Mouse (Mus musculus): ENCODE measurements around the gene Arl5b. TPM values are rescaled to one million over a fixed set of nuclear protein-coding genes. Genes with fewer than 3 reads are reported as not detected.

Arl5b gene
- polyA plus RNA-seq, 1 experiment: 14.2 TPM

GRCm38 (mm10) chr2:15054945-15055637 is 5.9 kb downstream of the Arl5b start, which contains the start of gene Nsun6:
Nsun6 (minus strand) TSS chr2:15055069.
- H3K27ac ChIP-seq (ENCODE audit: control insufficient read depth, insufficient read depth, low read depth, low read length, poor library complexity): peak within 1 kb of the TSS; percentile 92
- TF ChIP-seq POLR2A (IDR thresholded peaks at IDR 0.05; ENCODE audit: borderline replicate concordance, control insufficient read depth, low read depth, low read length) (peak; percentile 70; the same call in 1 of the 2 replicates), CTCF (IDR thresholded peaks at IDR 0.05; ENCODE audit: control insufficient read depth, insufficient read depth, low read length) (peak; percentile 14; the same call in 1 of the 2 replicates)
- under 1% methylated on average over 75 of the region's 75 CpGs for WGBS
- no peaks in the 10 kb centered on the region for H3K4me1 ChIP-seq (ENCODE audit: control insufficient read depth, insufficient read depth, low read length)
- H3K4me3 ChIP-seq (replicated peaks; ENCODE audit: control insufficient read depth, low read depth, low read length): peak within 1 kb of the TSS; percentile 97

GRCm38 (mm10) chr2:15055741-15056151 is 6.6 kb downstream of the Arl5b start:
- Histone ChIP-seq H3K27ac (ENCODE audit: control insufficient read depth, insufficient read depth, low read depth, low read length, poor library complexity) (peak overlapping the region; percentile 83; the same call in 1 of the 2 replicates), H3K4me1 (ENCODE audit: control insufficient read depth, insufficient read depth, low read length) (no peaks in the 10 kb centered on the region), H3K4me3 (replicated peaks; ENCODE audit: control insufficient read depth, low read depth, low read length) (peak overlapping the region; percentile 97)
- under 1% methylated on average over 15 of the region's 15 CpGs for WGBS
- no peak for TF ChIP-seq POLR2A (IDR thresholded peaks at IDR 0.05; ENCODE audit: borderline replicate concordance, control insufficient read depth, low read depth, low read length)
- no peak for TF ChIP-seq CTCF (IDR thresholded peaks at IDR 0.05; ENCODE audit: control insufficient read depth, insufficient read depth, low read length)

DNA sequence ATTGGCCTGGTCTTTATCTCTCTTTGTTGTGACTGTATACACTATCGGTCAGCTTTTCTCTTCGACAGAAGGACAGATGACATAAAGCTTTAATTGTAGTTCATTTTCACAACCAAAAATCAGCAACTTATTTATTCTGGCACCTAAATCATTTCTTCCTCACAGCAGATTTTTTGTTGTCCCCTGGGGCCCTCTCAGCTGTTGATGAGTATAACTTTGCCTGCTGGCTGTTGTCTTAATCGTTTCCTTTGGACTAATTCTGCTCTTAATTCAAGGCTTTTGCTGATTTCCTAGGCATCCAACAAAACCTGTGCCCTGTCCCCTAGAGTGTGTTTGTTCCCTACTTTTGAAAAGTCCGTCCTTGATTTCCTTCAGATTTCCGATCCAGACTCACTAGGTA is 9.0 kb downstream of the Arl5b start:
- Histone ChIP-seq H3K4me1 (ENCODE audit: control insufficient read depth, insufficient read depth, low read length) (no peaks in the 10 kb centered on the region), H3K4me3 (replicated peaks; ENCODE audit: control insufficient read depth, low read depth, low read length) (no peak overlapping the region), H3K27ac (ENCODE audit: control insufficient read depth, insufficient read depth, low read depth, low read length, poor library complexity) (no peak overlapping the region)
- no peak for TF ChIP-seq POLR2A (IDR thresholded peaks at IDR 0.05; ENCODE audit: borderline replicate concordance, control insufficient read depth, low read depth, low read length)
- no peak for TF ChIP-seq CTCF (IDR thresholded peaks at IDR 0.05; ENCODE audit: control insufficient read depth, insufficient read depth, low read length)
- 84% methylated on average over 5 of the region's 5 CpGs for WGBS

DNA sequence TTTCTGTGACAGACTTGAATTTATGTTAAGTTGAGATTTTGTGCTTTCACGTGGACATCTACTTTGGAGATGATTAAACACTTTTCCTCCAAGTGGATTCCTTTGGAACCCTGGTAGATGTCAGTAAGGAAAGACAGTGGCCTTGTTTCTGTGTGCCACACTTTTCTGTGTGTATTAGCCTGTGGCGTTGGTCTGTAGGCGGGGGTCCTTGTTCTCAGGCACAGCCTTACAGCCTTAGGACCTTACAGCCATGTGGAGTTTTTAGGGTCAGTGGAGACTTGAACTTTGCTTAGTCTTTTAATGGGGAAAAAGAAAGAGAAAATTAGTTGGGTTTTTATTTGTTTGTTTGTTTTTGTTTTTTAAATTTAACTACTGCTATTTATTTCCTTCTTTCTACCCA is 11.7 kb downstream of the Arl5b start:
- no peak overlapping the region for H3K27ac ChIP-seq (ENCODE audit: control insufficient read depth, insufficient read depth, low read depth, low read length, poor library complexity)
- H3K4me1 ChIP-seq (ENCODE audit: control insufficient read depth, insufficient read depth, low read length): no peaks in the 10 kb centered on the region
- TF ChIP-seq POLR2A (IDR thresholded peaks at IDR 0.05; ENCODE audit: borderline replicate concordance, control insufficient read depth, low read depth, low read length) (no peak), CTCF (IDR thresholded peaks at IDR 0.05; ENCODE audit: control insufficient read depth, insufficient read depth, low read length) (no peak)
- 87% methylated on average over 3 of the region's 3 CpGs for WGBS
- H3K4me3 ChIP-seq (replicated peaks; ENCODE audit: control insufficient read depth, low read depth, low read length): no peak overlapping the region

- TF ChIP-seq POLR2A (IDR thresholded peaks at IDR 0.05; ENCODE audit: borderline replicate concordance, control insufficient read depth, low read depth, low read length) (no peak), CTCF (IDR thresholded peaks at IDR 0.05; ENCODE audit: control insufficient read depth, insufficient read depth, low read length) (no peak)
- no peak overlapping the region for H3K4me3 ChIP-seq (replicated peaks; ENCODE audit: control insufficient read depth, low read depth, low read length)
- H3K4me1 ChIP-seq (ENCODE audit: control insufficient read depth, insufficient read depth, low read length): no peaks in the 10 kb centered on the region
- WGBS: 83% methylated on average over 1 of the region's 1 CpGs
- H3K27ac ChIP-seq (ENCODE audit: control insufficient read depth, insufficient read depth, low read depth, low read length, poor library complexity): no peak overlapping the region
These were observed 14.6 kb downstream of the Arl5b start for GRCm38 (mm10) chr2:15063815-15064214.

DNA sequence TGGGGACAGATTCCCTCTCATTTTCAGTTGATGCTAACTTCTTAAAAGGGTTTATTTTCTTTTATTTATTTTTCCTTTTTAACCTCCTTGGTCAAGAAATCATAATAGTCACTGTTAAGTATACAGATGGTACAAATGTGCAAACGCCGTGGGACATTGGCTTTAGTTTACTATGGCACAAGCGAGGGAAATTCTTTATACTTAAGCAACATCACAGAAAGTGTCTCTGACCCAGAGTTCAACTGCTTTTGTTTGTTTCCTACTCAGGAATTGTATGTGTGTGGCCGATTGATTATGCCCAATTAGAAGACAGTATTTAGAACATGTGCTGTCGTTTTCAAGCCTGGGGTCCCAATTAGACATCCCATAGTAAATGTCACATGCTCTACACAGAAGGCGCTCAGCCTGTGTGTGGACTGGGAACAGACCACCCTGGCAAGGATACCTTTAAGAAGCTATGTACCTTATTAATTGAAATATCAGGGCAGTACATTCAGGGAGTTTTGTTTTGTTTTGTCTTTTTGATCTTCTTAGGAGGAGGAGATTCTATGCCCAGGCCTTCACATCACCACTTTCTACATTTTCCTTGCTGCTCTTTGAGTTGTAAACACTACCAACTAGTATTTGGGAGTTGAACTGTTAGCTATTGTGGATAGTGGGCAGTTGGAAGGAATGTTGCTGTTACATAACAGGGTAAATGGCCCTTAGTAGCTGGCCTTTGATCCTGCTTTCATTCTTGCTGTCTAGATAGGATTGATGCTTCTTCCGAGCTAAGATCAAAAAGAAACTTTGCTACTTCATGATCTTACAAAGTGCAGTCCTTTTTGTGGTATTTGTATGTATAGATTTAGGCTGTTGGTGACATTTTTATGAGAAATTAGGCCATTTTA is 15.4 kb downstream of the Arl5b start:
- Histone ChIP-seq H3K27ac (ENCODE audit: control insufficient read depth, insufficient read depth, low read depth, low read length, poor library complexity) (no peak overlapping the region), H3K4me1 (ENCODE audit: control insufficient read depth, insufficient read depth, low read length) (no peaks in the 10 kb centered on the region), H3K4me3 (replicated peaks; ENCODE audit: control insufficient read depth, low read depth, low read length) (no peak overlapping the region)
- 82% methylated on average over 7 of the region's 7 CpGs for WGBS
- no peak for TF ChIP-seq POLR2A (IDR thresholded peaks at IDR 0.05; ENCODE audit: borderline replicate concordance, control insufficient read depth, low read depth, low read length)
- TF ChIP-seq CTCF (IDR thresholded peaks at IDR 0.05; ENCODE audit: control insufficient read depth, insufficient read depth, low read length): no peak

- TF ChIP-seq POLR2A (IDR thresholded peaks at IDR 0.05; ENCODE audit: borderline replicate concordance, control insufficient read depth, low read depth, low read length): no peak
- no peak for TF ChIP-seq CTCF (IDR thresholded peaks at IDR 0.05; ENCODE audit: control insufficient read depth, insufficient read depth, low read length)
- H3K27ac ChIP-seq (ENCODE audit: control insufficient read depth, insufficient read depth, low read depth, low read length, poor library complexity): no peak overlapping the region
- no peak overlapping the region for H3K4me3 ChIP-seq (replicated peaks; ENCODE audit: control insufficient read depth, low read depth, low read length)
- WGBS: 75% methylated on average over 2 of the region's 2 CpGs
- H3K4me1 ChIP-seq (ENCODE audit: control insufficient read depth, insufficient read depth, low read length): no peaks in the 10 kb centered on the region
These were observed 16.3 kb downstream of the Arl5b start for GRCm38 (mm10) chr2:15065447-15065846.

DNA sequence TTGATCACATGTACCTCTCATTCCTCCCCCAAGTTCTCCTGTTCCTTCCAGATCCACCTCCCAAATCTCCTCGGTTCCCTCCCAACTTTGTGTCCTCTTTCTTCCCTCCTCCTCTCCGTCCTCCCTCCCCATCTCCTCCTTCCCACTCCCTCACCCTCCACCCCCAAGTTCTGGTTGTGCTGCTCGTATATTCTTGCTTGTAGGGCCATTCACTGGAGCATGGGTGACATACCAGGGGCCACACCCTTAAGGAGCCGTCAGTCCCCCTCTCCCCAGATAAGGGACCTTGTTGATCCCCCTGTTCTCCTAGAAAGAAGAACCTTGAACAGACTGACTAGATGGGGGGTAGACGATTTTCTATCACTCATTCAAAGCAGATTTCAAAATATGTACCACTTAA is 17.9 kb downstream of the Arl5b start:
- Histone ChIP-seq H3K27ac (ENCODE audit: control insufficient read depth, insufficient read depth, low read depth, low read length, poor library complexity) (no peak overlapping the region), H3K4me3 (replicated peaks; ENCODE audit: control insufficient read depth, low read depth, low read length) (no peak overlapping the region), H3K4me1 (ENCODE audit: control insufficient read depth, insufficient read depth, low read length) (no peaks in the 10 kb centered on the region)
- WGBS: 75% methylated on average over 5 of the region's 5 CpGs
- TF ChIP-seq CTCF (IDR thresholded peaks at IDR 0.05; ENCODE audit: control insufficient read depth, insufficient read depth, low read length) (no peak), POLR2A (IDR thresholded peaks at IDR 0.05; ENCODE audit: borderline replicate concordance, control insufficient read depth, low read depth, low read length) (no peak)
